Mouse (Mus musculus): ENCODE results near the gene Klk13. TPM values are rescaled to one million over a fixed set of nuclear protein-coding genes. Genes with fewer than 3 reads are reported as not detected.
A peak's percentile ranks its signal among the peaks of the same experiment; 100 is the strongest.
"Not testable (repeated sequence)": the region's sequence is repeated elsewhere in the genome, so short reads cannot be mapped to it uniquely, and the experiment has no call there.

Gene Klk13
- polyA plus RNA-seq, 1 experiment from 2014 or later: 17.6 TPM

DNA sequence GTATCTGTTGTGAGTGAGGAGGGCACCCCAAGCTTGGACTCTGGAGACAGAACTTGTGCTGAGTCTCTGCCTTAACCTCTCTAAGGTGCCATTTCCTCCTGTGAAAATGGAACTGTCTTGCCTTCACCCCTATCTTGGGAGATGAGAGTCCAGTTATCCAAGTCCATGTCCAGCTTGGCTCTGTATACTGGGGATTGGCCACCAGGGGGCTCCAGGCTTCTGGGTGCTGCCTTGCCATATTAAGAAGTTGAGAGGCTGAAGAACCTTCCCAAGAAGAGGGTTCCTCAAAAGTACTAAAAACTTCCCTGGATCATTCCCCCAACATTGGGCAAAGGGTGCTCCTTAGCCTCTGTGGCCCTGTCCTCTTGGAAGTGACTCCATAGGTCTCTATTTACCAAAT, 33.9 kb upstream of the Klk13 start:
- H3K9ac ChIP-seq (ENCODE audit: low read length): no peak overlapping the region
- H3K36me3 ChIP-seq (ENCODE audit: control insufficient read depth, insufficient read depth, low read length): peaks cover 38% of the 10 kb centered on the region
- H3K4me1 ChIP-seq (ENCODE audit: control insufficient read depth, insufficient read depth, low read length): no peaks in the 10 kb centered on the region
- peaks cover 5% of the 10 kb centered on the region for H3K9me3 ChIP-seq (replicated peaks; ENCODE audit: control insufficient read depth, low read length)
- no peak overlapping the region for H3K4me2 ChIP-seq (ENCODE audit: low read depth, low read length)
- H3K4me3 ChIP-seq (replicated peaks; ENCODE audit: low read length): no peak overlapping the region
- ATAC-seq (ENCODE audit: insufficient read depth, low FRiP score): no peak
- no peaks in the 10 kb centered on the region for H3K27me3 ChIP-seq (ENCODE audit: control insufficient read depth, insufficient read depth, low read length)
- no peak overlapping the region for H3K27ac ChIP-seq (ENCODE audit: low read length)

DNA sequence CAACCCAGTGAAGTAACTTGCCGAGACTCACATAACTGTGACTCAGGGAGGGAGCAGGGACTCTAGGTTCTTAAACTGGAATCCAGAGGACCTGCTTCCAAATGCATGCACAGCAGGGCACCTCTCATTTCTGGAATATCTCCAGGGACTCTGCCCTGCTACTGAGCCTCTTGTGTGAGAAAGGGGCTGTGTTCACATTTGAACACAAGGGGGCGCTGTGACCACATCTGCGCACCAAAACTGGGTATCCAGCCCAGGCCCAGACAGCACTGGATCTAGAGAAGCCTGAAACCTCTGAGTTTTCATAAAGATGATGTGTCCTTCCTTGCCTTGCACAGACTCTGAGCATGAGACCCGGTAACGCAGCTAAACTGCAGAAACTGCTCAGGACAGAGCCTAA, 31.4 kb upstream of the Klk13 start:
- Histone ChIP-seq H3K9ac (ENCODE audit: low read length) (no peak overlapping the region), H3K4me2 (ENCODE audit: low read depth, low read length) (no peak overlapping the region), H3K27ac (ENCODE audit: low read length) (no peak overlapping the region), H3K27me3 (ENCODE audit: control insufficient read depth, insufficient read depth, low read length) (no peaks in the 10 kb centered on the region), H3K4me1 (ENCODE audit: control insufficient read depth, insufficient read depth, low read length) (no peaks in the 10 kb centered on the region), H3K9me3 (replicated peaks; ENCODE audit: control insufficient read depth, low read length) (no peaks in the 10 kb centered on the region; the same call in 1 of the 2 replicates), H3K36me3 (ENCODE audit: control insufficient read depth, insufficient read depth, low read length) (peaks cover 21% of the 10 kb centered on the region), H3K4me3 (replicated peaks; ENCODE audit: low read length) (no peak overlapping the region)
- ATAC-seq (ENCODE audit: insufficient read depth, low FRiP score): no peak
- WGBS: 19% methylated on average over 5 of the region's 5 CpGs

DNA sequence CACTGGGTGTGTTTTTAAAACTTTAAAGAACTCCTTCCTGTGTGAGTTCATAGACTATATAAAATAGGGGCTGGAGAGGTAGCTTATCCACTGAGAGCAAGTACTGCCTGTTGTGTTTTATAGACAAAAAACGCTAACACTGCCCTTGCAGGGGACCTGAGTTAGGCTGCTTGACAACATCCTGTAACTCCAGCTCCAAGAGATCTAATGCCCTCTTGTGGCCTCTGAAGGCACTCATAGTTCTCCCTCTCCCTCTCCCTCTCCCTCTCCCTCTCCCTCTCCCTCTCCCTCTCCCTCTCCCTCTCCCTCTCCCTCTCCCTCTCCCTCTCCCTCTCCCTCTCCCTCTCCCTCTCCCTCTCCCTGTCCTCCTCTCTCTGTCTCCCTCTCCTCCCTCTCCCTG, 29.9 kb upstream of the Klk13 start:
- not testable (repeated sequence) for H3K4me2 ChIP-seq (ENCODE audit: low read depth, low read length); H3K4me3 ChIP-seq (replicated peaks; ENCODE audit: low read length); H3K27me3 ChIP-seq (ENCODE audit: control insufficient read depth, insufficient read depth, low read length); ATAC-seq (ENCODE audit: insufficient read depth, low FRiP score); H3K4me1 ChIP-seq (ENCODE audit: control insufficient read depth, insufficient read depth, low read length); H3K9me3 ChIP-seq (replicated peaks; ENCODE audit: control insufficient read depth, low read length); H3K9ac ChIP-seq (ENCODE audit: low read length); H3K27ac ChIP-seq (ENCODE audit: low read length); H3K36me3 ChIP-seq (ENCODE audit: control insufficient read depth, insufficient read depth, low read length)
- 28% methylated on average over 1 of the region's 1 CpGs for WGBS

DNA sequence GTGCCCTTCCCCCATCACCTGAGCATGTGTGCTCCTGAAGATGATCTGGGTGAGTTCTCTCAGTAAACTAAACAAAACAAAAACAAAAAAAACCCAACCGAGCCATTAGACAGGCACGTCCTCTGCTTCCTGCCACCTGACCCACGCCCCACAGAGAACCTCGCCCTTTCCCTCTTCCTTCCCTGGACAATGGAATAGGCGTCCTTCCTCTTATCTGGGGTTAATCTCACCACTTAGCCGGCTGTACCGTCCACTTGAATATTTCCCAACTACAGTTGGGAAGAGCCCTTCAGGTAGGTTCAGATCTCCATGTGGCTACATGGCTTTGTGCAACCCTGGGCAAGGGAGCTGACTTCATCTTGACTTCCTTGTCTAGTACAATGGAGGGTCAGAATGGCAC, 27.3 kb upstream of the Klk13 start:
- H3K36me3 ChIP-seq (ENCODE audit: control insufficient read depth, insufficient read depth, low read length): no peaks in the 10 kb centered on the region
- H3K4me2 ChIP-seq (ENCODE audit: low read depth, low read length): no peak overlapping the region
- H3K4me1 ChIP-seq (ENCODE audit: control insufficient read depth, insufficient read depth, low read length): no peaks in the 10 kb centered on the region
- 45% methylated on average over 7 of the region's 7 CpGs for WGBS
- no peaks in the 10 kb centered on the region for H3K27me3 ChIP-seq (ENCODE audit: control insufficient read depth, insufficient read depth, low read length)
- no peak overlapping the region for H3K4me3 ChIP-seq (replicated peaks; ENCODE audit: low read length)
- ATAC-seq (ENCODE audit: insufficient read depth, low FRiP score): no peak; the same call in 1 of the 2 replicates
- H3K27ac ChIP-seq (ENCODE audit: low read length): no peak overlapping the region
- H3K9me3 ChIP-seq (replicated peaks; ENCODE audit: control insufficient read depth, low read length): no peaks in the 10 kb centered on the region
- H3K9ac ChIP-seq (ENCODE audit: low read length): no peak overlapping the region

DNA sequence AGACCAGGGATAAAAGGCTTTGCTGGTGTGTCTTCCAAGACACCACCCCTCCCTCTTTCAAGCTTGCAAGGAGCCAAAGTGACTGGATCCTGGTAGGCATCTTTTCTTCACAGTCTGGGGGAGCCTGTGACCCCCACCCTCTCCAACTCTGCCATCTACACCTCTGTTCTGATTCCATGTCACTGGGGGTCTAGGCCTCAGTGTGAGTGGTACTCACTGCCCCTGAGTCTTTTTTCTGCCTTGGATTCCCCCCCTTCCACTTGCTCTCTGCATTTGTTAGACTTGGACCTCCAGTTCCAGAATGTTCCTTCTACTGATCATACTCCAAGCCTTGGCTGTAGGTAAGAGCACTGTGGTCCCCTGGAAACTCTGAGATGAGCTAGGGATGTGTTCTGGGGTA, 22.2 kb upstream of the Klk13 start, which contains the start of gene Klk14:
TSS of gene Klk14 (plus strand) at position 301 of the 400 bp plus-strand sequence.
- H3K27ac ChIP-seq (ENCODE audit: low read length): no peak within 1 kb of the TSS
- ATAC-seq (ENCODE audit: insufficient read depth, low FRiP score): no peak

DNA sequence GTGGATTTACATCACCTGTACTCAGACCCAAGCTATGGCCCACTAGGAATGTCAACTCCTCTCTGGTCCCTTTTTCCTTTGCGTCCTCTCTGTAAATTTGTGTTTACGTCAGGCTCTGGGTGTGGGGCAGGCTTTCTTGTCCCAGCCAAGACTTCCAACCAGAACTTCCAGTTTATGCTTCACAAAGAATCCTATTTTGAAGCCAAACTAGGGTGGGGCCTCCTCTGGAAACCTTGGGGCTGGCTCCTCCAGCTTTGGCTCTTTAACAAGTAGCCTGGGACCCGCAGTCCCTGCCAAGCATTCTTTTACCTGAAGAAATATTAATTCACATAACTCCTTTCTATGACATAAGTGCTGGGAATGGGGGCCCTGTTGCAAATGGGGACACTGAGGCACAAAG, 2.3 kb upstream of the Klk13 start:
- H3K4me2 ChIP-seq (ENCODE audit: low read depth, low read length): no peak overlapping the region
- no peak overlapping the region for H3K9ac ChIP-seq (ENCODE audit: low read length)
- no peaks in the 10 kb centered on the region for H3K9me3 ChIP-seq (replicated peaks; ENCODE audit: control insufficient read depth, low read length)
- 76% methylated on average over 3 of the region's 3 CpGs for WGBS
- H3K27me3 ChIP-seq (ENCODE audit: control insufficient read depth, insufficient read depth, low read length): no peaks in the 10 kb centered on the region
- H3K36me3 ChIP-seq (ENCODE audit: control insufficient read depth, insufficient read depth, low read length): no peaks in the 10 kb centered on the region
- H3K27ac ChIP-seq (ENCODE audit: low read length): peak overlapping the region; percentile 36
- H3K4me3 ChIP-seq (replicated peaks; ENCODE audit: low read length): no peak overlapping the region
- ATAC-seq (ENCODE audit: insufficient read depth, low FRiP score): no peak
- H3K4me1 ChIP-seq (ENCODE audit: control insufficient read depth, insufficient read depth, low read length): no peaks in the 10 kb centered on the region

More for the DNA sequence above, 22.2 kb upstream of the Klk13 start, which contains the start of gene Klk14:
- H3K4me2 ChIP-seq (ENCODE audit: low read depth, low read length): no peak within 1 kb of the TSS
- no peaks in the 10 kb centered on the region for H3K27me3 ChIP-seq (ENCODE audit: control insufficient read depth, insufficient read depth, low read length)
- no peak within 1 kb of the TSS for H3K4me3 ChIP-seq (replicated peaks; ENCODE audit: low read length)
- H3K36me3 ChIP-seq (ENCODE audit: control insufficient read depth, insufficient read depth, low read length): no peaks in the 10 kb centered on the region
- no peaks in the 10 kb centered on the region for H3K4me1 ChIP-seq (ENCODE audit: control insufficient read depth, insufficient read depth, low read length)
- H3K9ac ChIP-seq (ENCODE audit: low read length): no peak within 1 kb of the TSS
- H3K9me3 ChIP-seq (replicated peaks; ENCODE audit: control insufficient read depth, low read length): no peaks in the 10 kb centered on the region

DNA sequence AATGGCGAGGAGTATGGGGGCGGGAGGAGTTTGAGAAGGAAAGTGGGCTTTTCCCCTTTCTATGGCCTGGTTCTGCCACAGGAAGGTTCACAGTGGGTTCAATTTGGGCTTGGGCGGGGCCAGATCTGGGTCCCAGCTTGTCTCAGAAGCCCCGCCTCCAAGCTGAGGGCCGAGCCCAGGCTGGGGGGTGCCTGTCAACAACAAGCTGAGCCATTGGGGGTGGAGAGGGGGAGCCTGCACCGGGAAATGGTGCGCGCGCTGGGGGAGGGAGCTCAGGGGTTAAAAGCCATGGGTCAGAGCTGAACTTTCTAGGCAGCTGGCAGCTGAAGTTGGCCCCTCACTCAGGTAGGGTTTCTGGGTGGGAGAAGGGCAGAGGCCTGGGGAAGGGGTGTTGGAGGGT, 550 bp downstream of the Klk13 start:
- no peak overlapping the region; the same call in 1 of the 2 replicates for H3K9ac ChIP-seq (ENCODE audit: low read length)
- H3K9me3 ChIP-seq (replicated peaks; ENCODE audit: control insufficient read depth, low read length): no peaks in the 10 kb centered on the region
- no peak for ATAC-seq (ENCODE audit: insufficient read depth, low FRiP score)
- peak overlapping the region; percentile 19; the same call in 1 of the 2 replicates for H3K4me2 ChIP-seq (ENCODE audit: low read depth, low read length)
- no peak overlapping the region for H3K27ac ChIP-seq (ENCODE audit: low read length)
- 13% methylated on average over 9 of the region's 9 CpGs for WGBS
- H3K27me3 ChIP-seq (ENCODE audit: control insufficient read depth, insufficient read depth, low read length): no peaks in the 10 kb centered on the region
- no peak overlapping the region; the same call in 1 of the 2 replicates for H3K4me3 ChIP-seq (replicated peaks; ENCODE audit: low read length)
- H3K4me1 ChIP-seq (ENCODE audit: control insufficient read depth, insufficient read depth, low read length): no peaks in the 10 kb centered on the region
- H3K36me3 ChIP-seq (ENCODE audit: control insufficient read depth, insufficient read depth, low read length): no peaks in the 10 kb centered on the region

DNA sequence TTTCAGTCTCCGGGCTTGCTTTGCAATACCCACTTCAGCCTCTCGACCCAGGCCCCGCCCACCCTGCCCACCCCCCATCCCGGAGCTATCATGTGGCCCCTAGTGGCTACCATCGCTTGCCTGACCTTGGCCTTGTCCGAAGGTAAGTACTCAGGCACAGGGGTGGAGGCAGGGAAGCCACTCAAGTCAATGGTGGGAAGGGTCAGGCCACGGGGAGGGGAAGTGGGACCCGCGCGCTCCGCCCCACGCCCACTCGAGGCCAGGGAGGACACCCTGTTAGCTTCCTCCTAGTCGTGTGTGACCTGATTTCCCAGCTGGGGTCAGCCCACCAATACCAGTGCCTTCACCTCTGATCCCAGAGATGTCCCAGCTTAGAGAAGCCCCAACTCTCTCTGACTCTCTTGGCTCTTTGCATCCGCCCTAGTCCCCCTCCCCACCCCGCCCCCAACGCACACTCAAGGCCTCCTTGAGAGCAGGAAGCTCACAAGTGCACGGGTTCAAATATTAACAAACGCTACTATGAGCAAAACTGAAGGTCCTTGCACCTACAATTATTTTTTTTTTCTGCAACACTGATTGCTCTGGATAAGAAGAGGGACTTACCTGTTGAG, 1.5 kb downstream of the Klk13 start:
- no peaks in the 10 kb centered on the region for H3K4me1 ChIP-seq (ENCODE audit: control insufficient read depth, insufficient read depth, low read length)
- no peaks in the 10 kb centered on the region for H3K9me3 ChIP-seq (replicated peaks; ENCODE audit: control insufficient read depth, low read length)
- H3K27me3 ChIP-seq (ENCODE audit: control insufficient read depth, insufficient read depth, low read length): no peaks in the 10 kb centered on the region
- WGBS: 9% methylated on average over 19 of the region's 19 CpGs
- H3K36me3 ChIP-seq (ENCODE audit: control insufficient read depth, insufficient read depth, low read length): no peaks in the 10 kb centered on the region
- no peak for ATAC-seq (ENCODE audit: insufficient read depth, low FRiP score)
- H3K4me2 ChIP-seq (ENCODE audit: low read depth, low read length): peak overlapping the region; percentile 19; the same call in 1 of the 2 replicates
- H3K9ac ChIP-seq (ENCODE audit: low read length): no peak overlapping the region
- no peak overlapping the region for H3K4me3 ChIP-seq (replicated peaks; ENCODE audit: low read length)
- H3K27ac ChIP-seq (ENCODE audit: low read length): no peak overlapping the region

DNA sequence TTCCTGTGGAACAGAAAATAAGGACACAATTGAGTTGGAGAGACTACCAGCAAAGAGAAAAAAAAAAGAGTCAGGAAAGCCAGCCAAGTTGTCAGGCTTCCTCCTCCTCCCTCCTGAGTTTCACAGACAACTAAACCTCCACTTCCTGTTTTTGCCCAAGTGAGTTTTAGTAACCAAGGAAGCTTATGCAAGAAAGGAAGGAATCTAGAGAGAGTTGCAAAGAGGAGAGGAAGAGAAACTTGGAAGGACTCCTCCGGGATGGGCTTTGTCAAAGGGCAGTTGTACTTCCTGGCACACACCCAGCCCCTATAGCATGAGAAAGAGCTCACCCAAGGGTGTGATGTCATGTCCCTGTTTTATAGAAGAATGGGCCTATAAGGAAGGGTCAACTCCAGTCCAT, 35.4 kb downstream of the Klk13 start:
- H3K27me3 ChIP-seq (ENCODE audit: control insufficient read depth, insufficient read depth, low read length): no peaks in the 10 kb centered on the region
- H3K27ac ChIP-seq (ENCODE audit: low read length): no peak overlapping the region
- H3K4me1 ChIP-seq (ENCODE audit: control insufficient read depth, insufficient read depth, low read length): 0 out of 2 replicates have a peak, but pooled peaks cover 5% of the 10 kb centered on the region
- no peaks in the 10 kb centered on the region for H3K36me3 ChIP-seq (ENCODE audit: control insufficient read depth, insufficient read depth, low read length)
- no peak overlapping the region for H3K9ac ChIP-seq (ENCODE audit: low read length)
- WGBS: 62% methylated on average over 1 of the region's 1 CpGs
- no peaks in the 10 kb centered on the region for H3K9me3 ChIP-seq (replicated peaks; ENCODE audit: control insufficient read depth, low read length)
- no peak overlapping the region for H3K4me2 ChIP-seq (ENCODE audit: low read depth, low read length)
- no peak for ATAC-seq (ENCODE audit: insufficient read depth, low FRiP score)
- H3K4me3 ChIP-seq (replicated peaks; ENCODE audit: low read length): no peak overlapping the region

Data from stomach, embryonic 16.5 days (tissue).